Mouse (Mus musculus): ENCODE measurements around the gene Gm3072. TPM values are rescaled to one million over a fixed set of nuclear protein-coding genes. Genes with fewer than 3 reads are reported as not detected.
"Not testable (repeated sequence)": the region's sequence is repeated elsewhere in the genome, so short reads cannot be mapped to it uniquely, and the experiment has no call there.

Gene Gm3072
- total RNA-seq, 1 experiment = not detected

DNA sequence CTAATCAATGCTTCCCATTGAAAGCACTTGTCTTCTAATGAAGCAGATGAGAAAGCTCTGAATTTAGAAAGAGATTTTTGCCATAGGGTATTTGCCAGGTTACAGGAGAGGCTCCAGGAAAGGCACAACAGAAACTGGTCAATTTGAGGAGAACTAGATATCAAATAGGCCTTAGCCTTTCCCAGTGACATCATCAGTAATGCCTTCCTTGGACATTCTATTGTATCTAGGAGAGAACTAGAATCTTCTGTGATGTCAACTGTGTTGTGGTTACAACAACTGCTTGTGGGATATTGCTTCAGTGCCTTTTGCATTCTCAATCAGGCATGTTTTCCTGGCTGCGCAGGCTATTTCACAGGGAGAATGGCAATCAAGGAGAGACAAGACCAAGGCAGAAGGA is 51.5 kb downstream of the Gm3072 start, which contains the start of gene 1700049E17Rik2:
Gene 1700049E17Rik2 (plus strand): TSS at position 301 of the 400 bp plus-strand sequence.
- H3K4me1 ChIP-seq (ENCODE audit: control insufficient read depth in 2 of 2, insufficient read depth in 2 of 2, low read length in 2 of 2, poor library complexity in 1 of 2); DNase-seq (ENCODE audit: low read depth, low spot score); H3K27ac ChIP-seq (ENCODE audit: insufficient read depth, low read depth, low read length, poor library complexity, severe bottlenecking); H3K9ac ChIP-seq (ENCODE audit: insufficient read depth, low read depth, low read length, poor library complexity, severe bottlenecking); H3K4me3 ChIP-seq (ENCODE audit: insufficient read depth in 1 of 2, low read depth in 1 of 2, low read length in 2 of 2, poor library complexity in 1 of 2, severe bottlenecking in 1 of 2); H3K36me3 ChIP-seq (ENCODE audit: control insufficient read depth, insufficient read depth, low read length, poor library complexity, severe bottlenecking); H3K9me3 ChIP-seq (ENCODE audit: control insufficient read depth, insufficient read depth, low read depth, low read length); in situ Hi-C loops (cut with MboI; ENCODE audit: low sequenced_read_pairs in 2 of 2, unreplicated experiment in 2 of 2): not testable (repeated sequence)

Other genes starting within 250 kb of the Gm3072 start
- not detected in 2 replicates for gene Gm7945, start 238.2 kb downstream of the Gm3072 start, total RNA-seq (2012; rRNA removed)
- gene Gm6482, start 216.3 kb downstream of the Gm3072 start, total RNA-seq (2012; rRNA removed) = not detected in 2 replicates
- not detected in 2 replicates for gene Gm7954, start 171.1 kb downstream of the Gm3072 start, total RNA-seq (2012; rRNA removed)
- gene Gm3486, start 135.1 kb downstream of the Gm3072 start, total RNA-seq (2012; rRNA removed) = not detected in 2 replicates
- not detected in 2 replicates for gene Gm7970, start 69.0 kb downstream of the Gm3072 start, total RNA-seq (2012; rRNA removed)
- not detected in 2 replicates for gene 1700049E17Rik2, start 51.4 kb downstream of the Gm3072 start, total RNA-seq (2012; rRNA removed)
- not detected in 2 replicates for gene Gm3676, start 21.9 kb upstream of the Gm3072 start, total RNA-seq (2012; rRNA removed)
- gene Gm8068, start 77.3 kb upstream of the Gm3072 start, total RNA-seq (2012; rRNA removed) = not detected in 2 replicates
- not detected in 2 replicates for gene Gm7929, start 126.0 kb upstream of the Gm3072 start, total RNA-seq (2012; rRNA removed)
- gene Gm47189, start 147.8 kb upstream of the Gm3072 start, total RNA-seq (2012; rRNA removed) = not detected in 2 replicates